14 mouse cellular contexts compared by ENCODE assay signal in the genomic region with DNA sequence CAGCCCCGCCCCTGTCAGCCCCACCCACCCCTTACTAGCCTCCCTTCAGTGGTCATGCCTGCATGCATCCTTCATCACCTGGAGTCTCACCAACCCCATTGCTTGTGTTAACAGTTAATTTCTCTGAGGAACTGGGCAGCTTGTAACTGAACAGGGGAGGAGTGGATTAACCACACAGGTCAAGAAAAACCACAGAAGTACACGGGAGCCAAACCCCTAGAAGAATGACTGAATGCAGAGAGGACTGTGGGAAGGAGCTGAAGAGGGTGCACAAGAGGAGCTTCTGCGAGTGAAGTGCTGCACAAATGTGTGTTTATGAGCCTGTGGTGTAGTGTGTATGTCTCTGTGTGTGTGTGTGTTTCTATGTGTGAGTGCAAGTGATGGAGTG. TPM values are rescaled to one million over a fixed set of nuclear protein-coding genes. Genes with fewer than 3 reads are reported as not detected.
A peak's percentile ranks its signal among the peaks of the same experiment; 100 is the strongest.
DNase-seq lines count a peak whose midpoint lies in the region; ATAC-seq lines count a peak whose summit lies in the region.
"Had no signal": no experiment of that assay in that cellular context is flagged by ENCODE, and none has a peak within 500 bp of the region (broad histone marks: within the 10 kb centered on the region; RNA-seq: fewer than 3 reads in every experiment).

No protein-coding gene starts in this region.

- peak overlapping the region; percentile 73 for H3K27ac ChIP-seq in hindbrain, embryonic 10.5 days
- H3K27ac ChIP-seq in hindbrain, embryonic 16.5 days (ENCODE audit: low read depth, low read length), result no peak overlapping the region
- H3K27ac ChIP-seq in embryonic facial prominence, embryonic 12.5 days, result peak overlapping the region; percentile 58; the same call in 1 of the 2 replicates
- H3K27ac ChIP-seq: heart, embryonic 15.5 days; left cerebral cortex, adult 2 months; liver, embryonic 15.5 days had no signal

- H3K36me3 ChIP-seq in hindbrain, embryonic 10.5 days, result 0 out of 2 replicates have a peak, but pooled peaks cover 3% of the 10 kb centered on the region
- H3K36me3 ChIP-seq in hindbrain, embryonic 16.5 days (ENCODE audit: control insufficient read depth, insufficient read depth, low read length), result no peaks in the 10 kb centered on the region
- no peaks in the 10 kb centered on the region for H3K36me3 ChIP-seq in embryonic facial prominence, embryonic 12.5 days
- H3K36me3 ChIP-seq: heart, embryonic 15.5 days; liver, embryonic 15.5 days had no signal

- H3K4me2 ChIP-seq in hindbrain, embryonic 16.5 days (ENCODE audit: low read length), result no peak overlapping the region
- H3K4me2 ChIP-seq in embryonic facial prominence, embryonic 12.5 days (replicated peaks), result no peak overlapping the region
- H3K4me2 ChIP-seq: heart, embryonic 15.5 days; liver, embryonic 15.5 days had no signal

- no peaks in the 10 kb centered on the region for H3K27me3 ChIP-seq in hindbrain, embryonic 10.5 days (ENCODE audit: insufficient read depth, poor library complexity, severe bottlenecking)
- no peaks in the 10 kb centered on the region for H3K27me3 ChIP-seq in hindbrain, embryonic 16.5 days (replicated peaks; ENCODE audit: control insufficient read depth, insufficient read depth, low read length)
- no peaks in the 10 kb centered on the region for H3K27me3 ChIP-seq in embryonic facial prominence, embryonic 12.5 days
- H3K27me3 ChIP-seq: heart, embryonic 15.5 days; liver, embryonic 15.5 days had no signal

- no peak for ATAC-seq in hindbrain, embryonic 16.5 days
- no peak for ATAC-seq in embryonic facial prominence, embryonic 12.5 days (ENCODE audit: insufficient number of reproducible peaks, insufficient read depth, low FRiP score, low TSS enrichment)
- ATAC-seq in CD4-positive, CD25-positive, alpha-beta regulatory T cell, adult 4 months, result no peak

- H3K4me1 ChIP-seq in hindbrain, embryonic 10.5 days (replicated peaks), result peaks cover 85% of the 10 kb centered on the region
- H3K4me1 ChIP-seq in hindbrain, embryonic 16.5 days (ENCODE audit: control insufficient read depth, insufficient read depth, low read depth, low read length), result peaks cover 26% of the 10 kb centered on the region
- H3K4me1 ChIP-seq in embryonic facial prominence, embryonic 12.5 days, result peaks cover 66% of the 10 kb centered on the region
- H3K4me1 ChIP-seq: liver, embryonic 15.5 days had no signal

- H3K9me3 ChIP-seq in hindbrain, embryonic 10.5 days, result no peaks in the 10 kb centered on the region
- no peaks in the 10 kb centered on the region for H3K9me3 ChIP-seq in hindbrain, embryonic 16.5 days (ENCODE audit: control insufficient read depth, low read length)
- H3K9me3 ChIP-seq in embryonic facial prominence, embryonic 12.5 days, result no peaks in the 10 kb centered on the region
- H3K9me3 ChIP-seq: heart, embryonic 15.5 days; liver, embryonic 15.5 days; megakaryocyte, embryonic 14.5 days had no signal

- 0 out of 2 replicates have a peak overlapping the region, but pooled peaks have one; percentile 6 for H3K4me3 ChIP-seq in hindbrain, embryonic 10.5 days
- H3K4me3 ChIP-seq in hindbrain, embryonic 16.5 days (ENCODE audit: low read length), result no peak overlapping the region
- H3K4me3 ChIP-seq in embryonic facial prominence, embryonic 12.5 days, result no peak overlapping the region
- H3K4me3 ChIP-seq: heart, embryonic 15.5 days; left cerebral cortex, adult 2 months; liver, embryonic 15.5 days; megakaryocyte, embryonic 14.5 days had no signal

- 17% methylated on average over 3 of the region's 3 CpGs for WGBS in hindbrain, embryonic 10.5 days
- WGBS in hindbrain, embryonic 16.5 days, result 8% methylated on average over 3 of the region's 3 CpGs
- 22% methylated on average over 3 of the region's 3 CpGs for WGBS in embryonic facial prominence, embryonic 12.5 days

- no peak overlapping the region for H3K9ac ChIP-seq in hindbrain, embryonic 16.5 days (ENCODE audit: low read depth, low read length)
- no peak overlapping the region for H3K9ac ChIP-seq in embryonic facial prominence, embryonic 12.5 days
- H3K9ac ChIP-seq: heart, embryonic 15.5 days; liver, embryonic 15.5 days had no signal

- no peak for DNase-seq in hindbrain, embryonic 10.5 days (ENCODE audit: low spot score)
- DNase-seq in 3T3-L1 (ENCODE audit: low read depth, low spot score), result peak; percentile 80
- DNase-seq in induced T-regulatory cell, adult 2 months (ENCODE audit: low read depth), result peak; percentile 4
- no peak for DNase-seq in right cerebral cortex, postnatal 4 days
- no peak for DNase-seq in testis, postnatal 14 days (ENCODE audit: low spot score)
- DNase-seq: cerebellum, adult 18-20 months; kidney, adult 2 months had no signal

RNA-seq across cellular contexts. Expression of a gene that starts 47.3 kb away (rescaled TPM):
- polyA plus RNA-seq in hindbrain, embryonic 10.5 days (2016; fragmentation: Nextera tagmentation; extraction: Ambion mirVana), result 45.3 and 46.6 TPM in 2 replicates
- polyA plus RNA-seq in hindbrain, embryonic 16.5 days (2015; fragmentation: Nextera tagmentation; extraction: Ambion mirVana), result 22.2 and 28.8 TPM in 2 replicates
- 72.1 and 77.9 TPM in 2 replicates for polyA plus RNA-seq in embryonic facial prominence, embryonic 12.5 days (2016; fragmentation: Nextera tagmentation; extraction: Ambion mirVana)
- polyA plus RNA-seq in CD4-positive, CD25-positive, alpha-beta regulatory T cell, adult 4 months (2017; shearing (Covaris generic)), result 1 to 10 TPM; 1.3 to 2.0 TPM

RNA-seq across cellular contexts. Expression of a gene that starts 55.1 kb away (rescaled TPM):
- 123 and 148 TPM in 2 replicates for polyA plus RNA-seq in hindbrain, embryonic 10.5 days (2016; fragmentation: Nextera tagmentation; extraction: Ambion mirVana)
- 99.8 and 107 TPM in 2 replicates for polyA plus RNA-seq in hindbrain, embryonic 16.5 days (2015; fragmentation: Nextera tagmentation; extraction: Ambion mirVana)
- polyA plus RNA-seq in embryonic facial prominence, embryonic 12.5 days (2016; fragmentation: Nextera tagmentation; extraction: Ambion mirVana), result 142 TPM in 2 replicates
- 10 to 100 TPM; 55.6 to 64.4 TPM for polyA plus RNA-seq in CD4-positive, CD25-positive, alpha-beta regulatory T cell, adult 4 months (2017; shearing (Covaris generic))

Comparison
In these comparisons a context has a peak if more than half of its experiments do, and no peak if none do; other contexts are left out.
1. DNase-seq: peak in 3T3-L1 (single experiment) and induced T-regulatory cell, adult 2 months (single experiment); none in hindbrain, embryonic 10.5 days (single experiment), right cerebral cortex, postnatal 4 days (single experiment) and testis, postnatal 14 days (single experiment).